Mouse (Mus musculus): ENCODE measurements around the gene Frmd4a. TPM values are rescaled to one million over a fixed set of nuclear protein-coding genes. Genes with fewer than 3 reads are reported as not detected.

Frmd4a gene
- total and polyA plus RNA-seq, 3 experiments: 32.6 to 55.7 (median 43.6) TPM

DNA sequence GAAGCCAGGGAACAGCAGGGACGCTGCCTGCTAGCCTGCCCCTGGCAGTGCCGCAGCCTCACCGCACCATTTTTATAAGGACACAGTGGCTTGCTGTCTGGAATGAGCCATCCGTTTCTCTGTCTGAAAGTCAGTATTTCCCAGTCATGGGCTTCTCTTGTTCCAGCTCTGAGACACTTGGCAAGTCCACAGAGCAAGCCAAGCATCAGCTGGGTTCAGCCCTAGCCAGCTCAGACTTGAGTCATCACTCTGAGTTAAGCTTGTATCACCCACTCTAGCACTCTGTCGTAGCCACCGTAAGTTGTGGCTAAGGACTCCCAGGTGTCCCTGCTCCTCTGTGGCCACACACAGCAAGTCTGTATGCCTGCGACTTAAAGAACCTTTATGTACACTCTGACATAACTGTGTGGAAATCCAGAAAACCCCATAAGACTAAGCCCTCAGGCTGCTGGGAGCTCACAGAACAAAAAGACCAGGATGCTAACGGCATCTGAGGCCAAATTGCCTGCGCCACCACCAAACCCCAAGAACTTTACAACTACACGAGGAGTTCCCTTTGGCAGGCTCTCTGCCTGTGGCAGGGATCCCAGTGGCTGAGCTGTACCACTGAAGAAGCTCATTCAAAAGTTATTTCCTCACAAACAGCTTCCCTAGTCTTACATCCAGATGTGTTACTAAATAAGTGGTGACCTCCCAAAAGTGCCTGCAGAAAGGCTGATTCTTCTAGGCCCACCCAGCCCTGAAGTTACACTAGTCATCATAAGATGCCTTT is 428.3 kb downstream of the Frmd4a start:
- Histone ChIP-seq H3K9me3 (replicated peaks) (no peaks in the 10 kb centered on the region), H3K36me3 (replicated peaks) (no peaks in the 10 kb centered on the region), H3K4me1 (ENCODE audit: insufficient read depth, low read depth, low read length) (no peaks in the 10 kb centered on the region), H3K27me3 (ENCODE audit: insufficient read depth, low read length) (peaks cover 2% of the 10 kb centered on the region; the same call in 1 of the 2 replicates), H3K4me3 (ENCODE audit: low read depth, low read length) (no peak overlapping the region)
- no peak for TF ChIP-seq POLR2AphosphoS5 (IDR thresholded peaks at IDR 0.05; ENCODE audit: insufficient replicate concordance, low read depth, low read length)
- TF ChIP-seq GATA1 (IDR thresholded peaks at IDR 0.05; ENCODE audit: borderline replicate concordance, low read length): no peak
- ATAC-seq (ENCODE audit: extremely low read depth, insufficient number of reproducible peaks, low FRiP score, poor library complexity, severe bottlenecking) (no peak), DNase-seq (ENCODE audit: low spot score) (no peak)

DNA sequence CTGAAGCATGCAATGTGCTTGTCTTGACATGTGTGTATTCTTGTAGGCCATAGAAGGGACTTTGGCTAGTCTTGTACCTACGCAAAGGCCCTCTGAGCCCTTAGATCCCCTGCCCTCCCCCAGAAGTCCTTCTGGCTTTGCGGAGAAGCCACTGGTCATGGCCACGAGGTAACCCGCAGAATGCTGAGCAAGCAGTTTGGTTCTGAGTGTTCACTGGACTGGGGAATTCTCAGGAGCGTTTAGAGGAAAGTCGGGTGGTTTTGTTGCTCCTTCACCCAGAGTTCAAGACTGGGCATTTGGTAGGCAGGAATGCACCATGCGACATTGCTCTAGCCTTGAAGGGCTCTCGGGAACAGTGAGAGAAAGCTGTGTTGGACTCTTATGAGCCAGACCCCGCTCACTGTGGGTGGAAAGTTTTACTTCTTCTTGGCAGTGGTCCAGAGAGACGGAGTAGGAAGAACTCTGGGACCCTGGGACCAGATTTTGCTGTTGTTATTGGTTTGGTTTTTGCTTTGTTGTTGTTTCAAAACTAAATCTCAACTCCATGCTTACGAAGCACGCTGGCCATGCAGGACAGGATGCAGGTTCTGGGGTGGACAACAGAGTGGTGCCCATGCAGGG is 432.5 kb downstream of the Frmd4a start:
- Histone ChIP-seq H3K36me3 (replicated peaks) (no peaks in the 10 kb centered on the region), H3K4me3 (ENCODE audit: low read depth, low read length) (no peak overlapping the region), H3K4me1 (ENCODE audit: insufficient read depth, low read depth, low read length) (no peaks in the 10 kb centered on the region), H3K27me3 (ENCODE audit: insufficient read depth, low read length) (peaks cover 2% of the 10 kb centered on the region; the same call in 1 of the 2 replicates), H3K9me3 (replicated peaks) (no peaks in the 10 kb centered on the region)
- no peak for TF ChIP-seq GATA1 (IDR thresholded peaks at IDR 0.05; ENCODE audit: borderline replicate concordance, low read length)
- TF ChIP-seq CTCF (IDR thresholded peaks at IDR 0.05; ENCODE audit: low read depth, low read length): no peak
- no peak for TF ChIP-seq POLR2AphosphoS5 (IDR thresholded peaks at IDR 0.05; ENCODE audit: insufficient replicate concordance, low read depth, low read length)
- TF ChIP-seq GATA2 (IDR thresholded peaks at IDR 0.05; ENCODE audit: borderline replicate concordance, low read depth, low read length): no peak
- TF ChIP-seq TAL1 (conservative IDR thresholded peaks at IDR 0.05; ENCODE audit: low read depth, low read length): no peak
- no peak for ATAC-seq (ENCODE audit: extremely low read depth, insufficient number of reproducible peaks, low FRiP score, poor library complexity, severe bottlenecking)
- no peak for DNase-seq (ENCODE audit: low spot score)

DNA sequence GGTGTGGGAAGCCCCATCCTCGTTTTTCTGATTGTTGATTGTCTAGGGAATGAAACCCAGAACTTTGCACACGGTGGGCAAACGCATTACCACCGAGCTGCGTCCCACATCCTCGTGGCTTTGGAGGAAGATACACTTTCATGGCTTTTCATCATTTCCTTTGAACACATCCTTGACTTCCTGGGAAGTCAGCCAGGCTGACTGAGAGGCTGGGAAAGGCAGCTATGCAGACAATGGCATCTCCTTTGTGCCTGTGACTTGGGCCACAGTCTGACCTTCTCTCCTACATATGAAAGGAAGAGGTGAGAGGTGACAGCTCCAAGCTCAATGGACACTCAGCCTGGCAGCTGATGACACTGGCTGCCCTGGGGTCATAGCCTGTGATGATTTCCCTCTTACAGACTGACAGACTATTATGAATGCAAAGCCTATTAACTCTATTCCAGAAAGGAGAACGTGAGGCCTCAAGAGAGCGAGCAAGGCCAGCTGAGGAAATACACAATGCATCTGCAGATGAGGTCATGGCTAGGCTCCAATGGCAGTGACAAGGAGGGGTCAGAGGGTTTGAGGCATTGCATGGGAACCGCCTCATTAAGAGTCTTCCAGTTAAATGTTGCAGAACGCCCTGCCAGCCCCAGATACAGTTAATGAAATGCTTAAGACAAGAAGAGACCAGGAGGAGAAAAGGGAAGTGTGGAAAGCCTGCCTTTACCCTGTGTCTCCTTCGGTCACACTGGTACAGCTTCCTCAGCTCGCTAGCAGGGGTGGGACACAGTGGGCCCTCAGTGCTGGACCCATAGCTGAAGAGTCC is 435.3 kb downstream of the Frmd4a start:
- H3K4me1 ChIP-seq (ENCODE audit: insufficient read depth, low read depth, low read length): no peaks in the 10 kb centered on the region
- ATAC-seq (ENCODE audit: extremely low read depth, insufficient number of reproducible peaks, low FRiP score, poor library complexity, severe bottlenecking) (no peak), DNase-seq (ENCODE audit: low spot score) (no peak)
- H3K36me3 ChIP-seq (replicated peaks): no peaks in the 10 kb centered on the region
- TF ChIP-seq TAL1 (conservative IDR thresholded peaks at IDR 0.05; ENCODE audit: low read depth, low read length) (no peak), POLR2AphosphoS5 (IDR thresholded peaks at IDR 0.05; ENCODE audit: insufficient replicate concordance, low read depth, low read length) (no peak), GATA2 (IDR thresholded peaks at IDR 0.05; ENCODE audit: borderline replicate concordance, low read depth, low read length) (no peak), CTCF (IDR thresholded peaks at IDR 0.05; ENCODE audit: low read depth, low read length) (no peak), GATA1 (IDR thresholded peaks at IDR 0.05; ENCODE audit: borderline replicate concordance, low read length) (no peak)
- no peak overlapping the region for H3K4me3 ChIP-seq (ENCODE audit: low read depth, low read length)
- H3K9me3 ChIP-seq (replicated peaks): no peaks in the 10 kb centered on the region
- H3K27me3 ChIP-seq (ENCODE audit: insufficient read depth, low read length): no peaks in the 10 kb centered on the region

DNA sequence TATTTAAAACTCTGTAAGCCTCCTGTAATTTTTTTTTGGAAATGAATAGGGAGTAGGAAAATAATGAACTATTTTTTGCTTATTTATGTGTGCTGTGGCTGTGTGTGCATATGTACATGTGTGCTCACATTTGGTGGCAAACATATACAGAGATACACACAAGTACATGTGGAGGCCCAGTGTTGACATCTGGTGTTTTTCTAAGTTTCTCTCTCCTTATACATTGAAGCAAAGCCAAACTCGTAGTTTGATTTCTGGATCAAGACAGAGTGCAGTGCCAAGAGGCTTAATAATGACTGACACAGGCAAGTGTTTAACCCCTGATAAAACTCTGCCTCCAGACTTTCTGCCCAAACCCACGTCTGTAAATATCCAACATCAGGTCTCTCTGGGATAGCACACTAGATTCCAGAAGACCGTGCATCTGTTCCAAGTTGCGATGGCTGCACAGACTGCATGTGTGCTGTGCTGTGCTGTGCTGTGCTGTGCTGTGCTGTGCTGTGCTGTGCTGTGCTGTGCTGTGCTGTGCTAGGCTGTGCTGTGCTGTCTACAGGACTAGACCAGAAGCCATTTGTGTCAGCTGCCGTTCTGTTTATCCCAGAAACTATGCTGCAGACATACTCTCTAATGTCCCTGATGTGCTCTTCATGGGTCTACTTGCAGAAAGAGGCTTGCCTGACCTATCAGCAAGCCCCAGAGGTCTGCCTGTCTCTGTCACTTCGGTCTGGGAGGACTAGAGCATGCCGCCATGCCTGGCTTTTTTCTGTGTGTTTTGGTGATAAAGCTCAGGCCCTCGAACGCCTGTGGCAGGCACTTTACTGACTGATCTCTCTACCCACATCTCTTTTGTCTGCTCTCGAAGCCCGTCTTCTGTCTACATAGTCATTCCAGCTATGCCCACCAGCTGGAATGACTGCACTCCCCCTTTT is 437.8 kb downstream of the Frmd4a start:
- ATAC-seq (ENCODE audit: extremely low read depth, insufficient number of reproducible peaks, low FRiP score, poor library complexity, severe bottlenecking): no peak
- no peak for DNase-seq (ENCODE audit: low spot score)
- no peak overlapping the region for H3K4me3 ChIP-seq (ENCODE audit: low read depth, low read length)
- no peaks in the 10 kb centered on the region for H3K27me3 ChIP-seq (ENCODE audit: insufficient read depth, low read length)
- no peaks in the 10 kb centered on the region for H3K4me1 ChIP-seq (ENCODE audit: insufficient read depth, low read depth, low read length)
- H3K36me3 ChIP-seq (replicated peaks): no peaks in the 10 kb centered on the region
- H3K9me3 ChIP-seq (replicated peaks): no peaks in the 10 kb centered on the region
- TF ChIP-seq GATA1 (IDR thresholded peaks at IDR 0.05; ENCODE audit: borderline replicate concordance, low read length) (no peak), TAL1 (conservative IDR thresholded peaks at IDR 0.05; ENCODE audit: low read depth, low read length) (no peak), CTCF (IDR thresholded peaks at IDR 0.05; ENCODE audit: low read depth, low read length) (no peak), POLR2AphosphoS5 (IDR thresholded peaks at IDR 0.05; ENCODE audit: insufficient replicate concordance, low read depth, low read length) (no peak), GATA2 (IDR thresholded peaks at IDR 0.05; ENCODE audit: borderline replicate concordance, low read depth, low read length) (no peak)

DNA sequence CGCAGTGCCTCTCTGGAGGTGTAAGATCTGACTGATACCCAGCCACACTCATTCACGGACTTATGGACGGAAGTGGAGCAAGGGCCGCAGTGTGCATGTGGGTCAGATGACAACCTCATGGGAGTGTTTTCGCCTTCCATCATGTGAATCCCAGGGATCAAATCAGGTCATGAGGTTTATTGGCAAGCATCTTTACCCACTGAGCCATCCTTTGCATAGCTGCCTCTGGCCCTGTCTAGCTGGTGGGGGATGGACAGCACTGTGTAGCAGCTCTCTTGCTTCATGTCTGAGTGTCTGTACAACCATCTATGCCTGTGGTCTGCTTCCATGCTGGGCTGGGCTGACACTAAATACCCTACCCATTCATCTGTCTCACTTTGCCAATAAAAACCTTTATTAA is 443.4 kb downstream of the Frmd4a start:
- H3K4me1 ChIP-seq (ENCODE audit: insufficient read depth, low read depth, low read length): no peaks in the 10 kb centered on the region
- TF ChIP-seq CTCF (IDR thresholded peaks at IDR 0.05; ENCODE audit: low read depth, low read length) (no peak), GATA2 (IDR thresholded peaks at IDR 0.05; ENCODE audit: borderline replicate concordance, low read depth, low read length) (no peak), GATA1 (IDR thresholded peaks at IDR 0.05; ENCODE audit: borderline replicate concordance, low read length) (no peak), TAL1 (conservative IDR thresholded peaks at IDR 0.05; ENCODE audit: low read depth, low read length) (no peak), POLR2AphosphoS5 (IDR thresholded peaks at IDR 0.05; ENCODE audit: insufficient replicate concordance, low read depth, low read length) (no peak)
- DNase-seq (ENCODE audit: low spot score) (no peak), ATAC-seq (ENCODE audit: extremely low read depth, insufficient number of reproducible peaks, low FRiP score, poor library complexity, severe bottlenecking) (no peak)
- H3K9me3 ChIP-seq (replicated peaks): no peaks in the 10 kb centered on the region
- H3K36me3 ChIP-seq (replicated peaks): no peaks in the 10 kb centered on the region
- H3K27me3 ChIP-seq (ENCODE audit: insufficient read depth, low read length): no peaks in the 10 kb centered on the region
- no peak overlapping the region for H3K4me3 ChIP-seq (ENCODE audit: low read depth, low read length)

Data from G1E (cell line).